Mouse (Mus musculus): ENCODE results near the gene Glb1.
"Not testable (repeated sequence)": the region's sequence is repeated elsewhere in the genome, so short reads cannot be mapped to it uniquely, and the experiment has no call there.

The Glb1 gene

GRCm38 (mm10) chr9:114394136-114394535, 6.7 kb upstream of the Glb1 start:
- not testable (repeated sequence) for DNase-seq (ENCODE audit: extremely low read depth, insufficient read length, low spot score)

- DNase-seq (ENCODE audit: extremely low read depth, insufficient read length, low spot score) = no peak
Observed at GRCm38 (mm10) chr9:114394677-114395076, 6.2 kb upstream of the Glb1 start.

- DNase-seq (ENCODE audit: extremely low read depth, insufficient read length, low spot score) = no peak
Observed at GRCm38 (mm10) chr9:114395258-114395657, 5.6 kb upstream of the Glb1 start.

GRCm38 (mm10) chr9:114399680-114400079, 1.2 kb upstream of the Glb1 start:
- DNase-seq (ENCODE audit: extremely low read depth, insufficient read length, low spot score) = no peak

GRCm38 (mm10) chr9:114400588-114400948, 308 bp upstream of the Glb1 start:
- DNase-seq (ENCODE audit: extremely low read depth, insufficient read length, low spot score) = no peak

GRCm38 (mm10) chr9:114401685-114402080, 807 bp downstream of the Glb1 start:
- peak; percentile 58 for DNase-seq (ENCODE audit: extremely low read depth, insufficient read length, low spot score)

- DNase-seq (ENCODE audit: extremely low read depth, insufficient read length, low spot score) = no peak
Observed at GRCm38 (mm10) chr9:114407676-114408075, 6.8 kb downstream of the Glb1 start.

- no peak for DNase-seq (ENCODE audit: extremely low read depth, insufficient read length, low spot score)
Observed at GRCm38 (mm10) chr9:114410313-114410862, 9.5 kb downstream of the Glb1 start.

GRCm38 (mm10) chr9:114411295-114411694, 10.4 kb downstream of the Glb1 start:
- DNase-seq (ENCODE audit: extremely low read depth, insufficient read length, low spot score) = no peak

GRCm38 (mm10) chr9:114412406-114412805, 11.5 kb downstream of the Glb1 start:
- no peak for DNase-seq (ENCODE audit: extremely low read depth, insufficient read length, low spot score)

- no peak for DNase-seq (ENCODE audit: extremely low read depth, insufficient read length, low spot score)
Observed at GRCm38 (mm10) chr9:114413866-114414265, 13.0 kb downstream of the Glb1 start.

- DNase-seq (ENCODE audit: extremely low read depth, insufficient read length, low spot score) = no peak
Observed at GRCm38 (mm10) chr9:114415701-114416100, 14.8 kb downstream of the Glb1 start.

GRCm38 (mm10) chr9:114416646-114417517, 16.0 kb downstream of the Glb1 start:
- no peak for DNase-seq (ENCODE audit: extremely low read depth, insufficient read length, low spot score)

GRCm38 (mm10) chr9:114418187-114418586, 17.3 kb downstream of the Glb1 start:
- no peak for DNase-seq (ENCODE audit: extremely low read depth, insufficient read length, low spot score)

- DNase-seq (ENCODE audit: extremely low read depth, insufficient read length, low spot score) = no peak
Observed at GRCm38 (mm10) chr9:114420443-114420842, 19.6 kb downstream of the Glb1 start.

GRCm38 (mm10) chr9:114421045-114421444, 20.2 kb downstream of the Glb1 start:
- no peak for DNase-seq (ENCODE audit: extremely low read depth, insufficient read length, low spot score)

GRCm38 (mm10) chr9:114421797-114422196, 20.9 kb downstream of the Glb1 start:
- no peak for DNase-seq (ENCODE audit: extremely low read depth, insufficient read length, low spot score)

- no peak for DNase-seq (ENCODE audit: extremely low read depth, insufficient read length, low spot score)
Observed at GRCm38 (mm10) chr9:114425576-114425975, 24.7 kb downstream of the Glb1 start.

- DNase-seq (ENCODE audit: extremely low read depth, insufficient read length, low spot score) = no peak
Observed at GRCm38 (mm10) chr9:114426201-114426600, 25.3 kb downstream of the Glb1 start.

GRCm38 (mm10) chr9:114427425-114427824, 26.5 kb downstream of the Glb1 start:
- DNase-seq (ENCODE audit: extremely low read depth, insufficient read length, low spot score) = no peak

GRCm38 (mm10) chr9:114428103-114428834, 27.4 kb downstream of the Glb1 start:
- DNase-seq (ENCODE audit: extremely low read depth, insufficient read length, low spot score) = no peak

GRCm38 (mm10) chr9:114435668-114436067, 34.8 kb downstream of the Glb1 start:
- DNase-seq (ENCODE audit: extremely low read depth, insufficient read length, low spot score) = no peak

All from 3134 (cell line).